Mouse (Mus musculus) R1 (cell line): ENCODE results near the gene Zfp511.

Source experiments
- DNase-seq: peaks from one replicate; pipeline ENCODE4 v3.0.0-alpha.2; 2018; ENCODE audit warnings: low read depth, low spot score

Zfp511 gene

DNA sequence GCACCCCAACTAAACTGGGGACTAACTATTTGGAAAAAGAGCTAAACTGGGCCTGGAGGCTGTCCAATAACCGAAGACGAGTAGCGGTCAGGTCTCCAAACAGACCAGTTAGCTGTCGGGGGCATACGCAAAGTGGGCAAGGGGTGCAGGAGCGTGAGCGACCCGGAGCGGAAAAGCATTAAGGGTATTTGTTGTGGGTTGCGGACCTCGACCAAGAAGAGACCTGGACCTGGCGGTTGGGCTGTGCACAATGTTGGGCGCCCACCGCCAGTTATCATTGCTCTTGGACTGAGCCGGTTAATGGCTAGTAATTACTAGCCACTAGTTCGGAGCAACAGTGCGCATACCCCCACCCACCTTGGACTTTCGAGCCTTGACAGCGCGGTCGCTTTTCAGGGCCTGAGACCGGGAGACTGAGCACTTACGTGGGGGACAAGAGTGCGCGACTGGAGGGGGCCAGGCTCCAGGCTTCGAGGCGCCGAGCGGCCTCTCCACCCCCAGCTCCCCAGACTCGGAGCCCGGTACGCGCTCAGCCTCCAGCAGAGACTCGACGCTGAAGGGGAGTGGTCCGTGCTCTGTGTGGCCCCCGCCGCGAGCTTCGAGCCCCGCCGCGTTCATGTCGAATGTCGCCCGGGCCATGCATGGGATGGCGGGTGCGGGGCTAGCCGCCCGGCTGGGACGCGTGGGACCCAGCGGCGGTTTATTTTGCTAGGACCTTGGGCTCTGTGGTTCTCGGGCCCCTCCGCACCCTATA, 12.3 kb downstream of the Zfp511 start, which contains the start of gene Msx3:
Gene Msx3, minus strand, starts transcription at position 729 of the 754 bp plus-strand sequence.
- DNase-seq, result no peak

DNA sequence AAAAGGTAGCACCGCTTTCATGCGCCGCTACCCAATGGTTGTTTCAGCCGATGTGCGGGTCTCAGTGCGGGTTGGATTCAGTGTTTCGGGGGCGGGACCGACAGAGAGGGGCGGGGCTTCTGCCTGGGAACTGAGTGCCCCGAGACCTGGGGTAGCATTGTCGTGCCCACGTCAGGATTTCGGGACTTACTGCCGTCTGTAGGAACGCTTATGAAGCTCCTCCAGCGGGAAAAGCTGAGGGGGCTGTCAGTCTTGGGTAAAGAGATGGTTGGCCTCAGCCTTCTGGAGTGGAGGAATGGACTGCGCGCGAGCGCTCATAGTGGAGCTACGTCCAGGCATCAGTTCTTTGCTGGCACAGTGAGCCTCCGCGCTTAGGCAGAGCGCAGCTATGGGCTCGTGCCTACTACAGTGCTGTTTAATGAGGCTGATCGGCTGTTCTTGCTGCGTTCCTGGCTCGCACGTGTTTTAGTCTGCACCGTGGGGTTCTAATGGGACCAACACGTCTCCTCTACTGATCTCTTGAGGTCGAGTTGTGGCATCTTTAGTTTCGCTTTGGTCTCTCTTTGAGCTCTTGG, 13.0 kb downstream of the Zfp511 start:
- DNase-seq, result peak; percentile 84

DNA sequence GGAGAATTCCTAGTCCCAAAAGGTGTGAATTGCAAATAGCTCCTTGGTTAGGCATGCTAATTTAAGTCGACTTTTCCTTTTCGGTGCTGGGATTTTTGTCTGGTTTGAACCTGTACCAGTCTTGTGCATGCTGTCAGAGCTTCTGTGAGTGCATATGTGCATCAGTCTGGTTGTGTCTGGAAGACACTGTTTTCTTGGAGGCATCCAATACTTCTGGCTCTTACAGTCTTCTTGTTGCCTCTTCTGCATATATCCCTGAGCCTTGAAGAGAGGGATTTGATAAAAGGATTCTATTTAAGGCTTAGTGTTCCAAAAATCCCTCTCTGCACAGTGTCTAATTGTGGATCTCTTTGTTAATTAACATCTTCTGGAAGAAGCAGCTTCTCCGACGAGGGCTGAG, 17.9 kb downstream of the Zfp511 start:
- no peak for DNase-seq

DNA sequence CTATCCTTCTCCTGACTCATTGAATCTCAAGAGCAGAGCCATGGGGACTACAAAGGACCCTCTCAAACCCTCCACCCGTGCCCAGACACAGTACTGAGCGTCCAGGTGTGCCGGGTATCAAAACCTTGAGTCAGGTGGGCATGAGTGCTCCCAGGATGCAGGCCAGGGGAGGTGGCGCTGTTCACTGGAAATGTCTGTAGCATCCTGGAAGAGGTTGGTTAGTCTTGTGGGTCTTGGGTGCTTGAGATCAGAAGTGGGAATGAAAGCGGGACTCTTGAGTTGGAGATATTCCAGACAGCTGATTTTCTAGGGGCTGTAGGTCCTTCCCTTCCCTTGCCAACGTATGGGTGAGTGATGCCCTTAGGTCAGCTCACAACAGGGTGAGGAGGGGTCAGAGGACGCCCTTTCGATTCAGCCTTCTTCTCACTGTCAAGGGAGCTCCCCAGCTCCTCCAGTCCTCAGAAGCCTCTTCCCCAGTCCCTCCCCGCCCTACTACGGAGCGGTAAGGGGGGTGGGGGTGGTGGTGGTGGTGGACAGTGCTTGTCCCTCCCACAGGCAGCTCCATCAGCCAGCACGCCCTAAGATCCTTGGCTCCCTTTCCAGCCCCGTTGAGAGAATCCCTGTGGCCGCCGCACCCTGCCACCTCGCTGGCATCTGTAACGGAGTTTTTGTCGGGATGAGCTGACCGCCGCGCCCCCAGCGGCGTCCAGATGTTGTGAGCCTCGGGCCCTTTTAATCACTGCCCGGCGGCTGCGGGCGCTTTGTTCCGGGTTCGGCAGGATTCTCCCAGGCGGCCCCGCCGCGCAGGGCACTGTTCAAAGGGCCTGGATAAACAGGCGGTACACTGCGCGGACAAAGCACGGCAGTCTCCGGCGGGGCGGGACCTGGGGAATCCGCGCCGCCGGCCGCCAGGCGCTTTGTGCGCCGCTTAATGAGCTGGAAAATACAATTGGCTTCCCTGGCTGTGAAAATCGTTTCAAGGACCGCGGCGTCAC, 21.5 kb downstream of the Zfp511 start:
- peak; percentile 64 for DNase-seq

DNA sequence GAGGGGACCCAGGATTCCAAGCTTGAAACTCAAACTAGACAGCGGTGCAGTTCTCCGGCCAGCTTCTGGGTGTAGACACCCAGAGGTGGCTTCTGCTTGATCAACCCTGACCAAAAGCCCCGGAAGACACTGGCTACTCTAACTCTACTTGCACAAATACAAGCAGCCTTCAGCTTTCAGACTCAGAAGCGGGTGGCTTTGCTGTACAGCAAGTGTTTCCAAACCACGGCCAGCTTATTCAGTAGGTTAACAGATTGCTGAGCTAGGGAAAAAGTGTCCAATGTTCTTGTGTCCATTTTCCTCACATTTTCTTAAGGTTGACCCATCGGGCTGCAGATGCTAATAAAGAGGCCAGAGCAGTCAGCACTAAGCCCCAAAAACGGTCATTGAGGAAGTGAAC, 22.3 kb downstream of the Zfp511 start:
- DNase-seq, result no peak

DNA sequence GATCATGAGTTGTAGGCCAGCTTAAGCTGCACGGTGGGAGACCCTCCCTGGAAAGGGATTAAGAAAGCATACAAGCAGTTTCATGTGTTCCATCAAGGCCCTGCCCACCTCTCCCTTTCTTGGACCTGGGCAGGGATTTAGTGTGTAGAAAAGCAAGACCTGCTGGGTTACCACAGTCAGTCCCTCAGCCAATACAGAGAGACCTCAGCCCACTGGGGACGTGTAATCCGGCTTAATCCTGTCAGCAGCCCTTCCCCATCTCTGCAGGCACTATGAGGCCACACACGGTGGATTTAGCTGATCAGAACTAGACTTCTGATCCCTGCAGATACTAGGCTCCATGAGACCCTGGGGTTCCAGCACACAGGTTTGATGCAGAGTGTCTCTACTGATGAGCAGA, 23.4 kb downstream of the Zfp511 start:
- DNase-seq, result no peak

DNA sequence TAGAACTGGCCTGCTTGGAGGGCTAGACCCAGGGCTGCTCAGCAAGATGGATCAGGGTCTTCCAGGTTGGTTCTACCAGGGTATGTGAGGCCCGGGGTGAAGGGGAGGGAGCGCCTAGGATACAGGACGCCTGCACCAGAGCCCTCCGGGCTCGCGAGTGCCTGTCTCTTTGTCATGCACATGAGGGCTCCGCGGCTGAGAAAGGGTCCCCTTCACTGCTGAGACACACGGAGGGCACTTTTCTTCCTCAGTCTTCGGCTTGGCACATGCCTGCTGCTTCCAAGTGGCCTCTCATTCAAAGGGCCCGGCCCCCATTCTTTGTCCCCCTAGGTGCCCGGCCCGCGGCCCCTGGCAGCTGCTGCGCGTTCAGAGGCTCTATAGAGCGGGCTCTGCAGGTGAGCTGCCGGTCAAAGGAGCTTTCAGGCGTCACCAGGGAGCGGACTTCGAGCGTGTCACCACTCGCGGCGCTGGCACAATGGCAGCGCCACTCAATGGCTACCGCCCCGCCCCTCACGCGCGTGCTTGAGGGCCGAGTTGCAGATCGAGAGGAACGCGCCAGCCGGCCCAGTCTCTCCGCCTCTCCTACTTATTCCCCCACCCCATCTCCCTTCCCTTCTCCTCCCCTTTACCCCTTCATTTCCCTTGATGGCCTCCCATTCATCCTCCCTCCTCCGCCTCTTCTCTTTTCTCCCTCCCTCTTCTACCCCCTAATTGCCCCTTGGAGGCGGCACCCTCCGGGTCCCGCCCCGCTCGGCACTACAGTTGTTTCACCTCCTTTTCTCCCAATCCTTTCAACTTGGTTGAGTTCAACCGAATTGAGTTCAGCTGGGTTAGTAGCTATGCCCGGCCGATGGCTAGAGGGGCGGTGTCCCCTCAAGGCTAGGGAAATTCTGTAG, 25.0 kb downstream of the Zfp511 start:
- peak; percentile 63 for DNase-seq

DNA sequence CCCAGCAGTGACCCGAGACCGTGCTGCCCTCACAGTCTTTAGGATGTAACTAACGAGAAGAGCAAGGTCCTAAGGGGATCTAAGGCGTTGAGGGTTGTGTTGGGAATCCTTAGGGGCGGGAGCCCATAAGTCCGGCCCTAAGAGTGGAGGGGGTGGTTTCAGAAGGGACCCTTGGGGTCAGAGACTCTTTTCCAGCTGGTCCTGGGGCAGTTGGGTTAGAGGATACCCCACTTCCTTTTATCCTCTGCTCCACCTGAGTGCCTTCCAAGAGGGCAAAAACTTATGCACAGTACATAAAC, 25.6 kb downstream of the Zfp511 start:
- DNase-seq, result no peak

DNA sequence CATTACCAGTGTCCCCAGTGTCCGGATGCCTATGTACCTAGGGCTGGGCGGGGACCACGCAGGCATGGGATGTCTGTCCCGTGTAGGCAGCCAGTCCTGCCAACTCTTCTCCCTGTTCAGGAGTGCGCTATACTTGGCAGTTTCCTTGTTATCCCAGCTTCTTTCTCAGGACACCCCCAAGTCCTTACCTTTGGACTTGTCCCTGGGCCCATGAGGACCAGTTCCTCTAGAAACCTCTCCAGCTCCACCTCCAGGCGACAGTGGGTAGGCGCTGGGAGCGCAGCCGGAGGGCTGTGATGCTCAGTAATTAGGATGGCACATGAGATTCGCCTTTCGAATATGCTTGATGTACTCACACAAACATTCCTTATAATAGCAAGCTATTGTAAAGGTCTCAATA, 26.1 kb downstream of the Zfp511 start:
- peak; percentile 49 for DNase-seq

DNA sequence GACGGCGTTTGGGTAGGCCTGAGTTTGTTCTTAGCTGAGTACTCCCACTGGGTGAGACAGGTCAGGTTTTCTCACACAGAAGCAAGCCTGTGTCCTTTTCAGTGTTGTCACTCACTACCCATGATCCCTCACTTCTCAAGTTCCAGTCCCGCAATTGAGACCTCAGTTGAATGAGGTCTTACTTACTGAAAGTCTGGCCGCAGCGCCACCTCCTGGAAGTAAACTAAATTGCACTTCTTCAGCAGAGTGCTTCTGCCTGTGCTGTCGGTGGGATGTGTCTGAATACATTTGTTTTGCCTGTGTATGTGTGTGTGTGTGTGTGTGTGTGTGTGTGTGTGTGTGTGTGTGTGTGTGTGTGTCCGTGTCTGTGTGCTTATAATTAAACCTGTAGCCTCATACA, 26.9 kb downstream of the Zfp511 start:
- peak; percentile 88 for DNase-seq

DNA sequence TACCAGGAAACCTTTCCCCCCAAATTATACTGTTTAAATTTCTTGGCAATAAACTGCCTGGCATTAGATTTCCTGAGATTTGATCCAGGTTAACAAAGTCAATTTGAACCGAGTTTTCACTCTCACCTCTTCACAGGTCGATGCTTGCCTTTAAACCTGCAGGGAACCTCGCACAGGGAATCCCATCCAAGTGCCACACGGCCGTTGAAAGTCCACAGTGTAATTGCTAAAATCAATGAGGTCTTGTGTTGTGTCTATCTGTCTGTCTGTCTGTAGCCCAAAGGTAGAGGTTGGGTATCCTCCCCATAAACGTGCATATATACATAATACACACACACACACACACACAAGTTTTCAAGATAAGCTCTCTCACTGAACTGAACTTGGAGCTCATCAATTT, 31.2 kb downstream of the Zfp511 start:
- no peak for DNase-seq

DNA sequence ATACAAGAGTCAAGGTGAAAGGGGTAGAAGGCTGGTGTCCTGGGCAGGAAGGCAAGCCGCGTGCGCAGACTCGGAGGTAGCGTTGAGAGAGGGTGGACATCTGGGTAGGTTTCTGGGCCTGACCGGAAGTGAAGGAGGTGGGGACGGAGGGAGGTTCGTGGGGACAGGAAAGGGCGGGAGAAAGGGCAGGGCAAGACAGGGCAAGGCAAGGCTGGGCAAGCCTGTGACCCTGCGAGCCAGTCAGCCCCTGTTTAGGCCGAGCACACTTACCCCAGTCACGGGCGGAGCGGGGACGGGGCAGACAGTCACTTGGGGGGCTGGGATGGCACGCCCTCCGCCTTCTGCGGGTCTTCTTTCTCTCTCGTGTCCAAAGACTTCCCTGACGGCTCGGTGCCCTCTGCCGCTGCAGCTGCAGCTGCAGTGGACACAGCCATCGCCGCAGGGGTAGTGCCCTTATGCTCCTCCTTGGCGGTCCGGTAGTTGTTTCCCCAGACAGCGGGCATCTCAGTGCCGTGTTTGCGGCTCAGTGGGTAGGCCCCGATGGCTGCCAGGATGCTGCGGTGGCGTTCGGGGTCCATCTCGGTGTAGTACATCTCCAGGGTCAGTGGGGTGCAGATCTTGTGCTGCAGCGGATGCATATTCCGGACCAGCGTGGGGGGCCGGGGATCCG, 34.0 kb downstream of the Zfp511 start:
- no peak for DNase-seq

DNA sequence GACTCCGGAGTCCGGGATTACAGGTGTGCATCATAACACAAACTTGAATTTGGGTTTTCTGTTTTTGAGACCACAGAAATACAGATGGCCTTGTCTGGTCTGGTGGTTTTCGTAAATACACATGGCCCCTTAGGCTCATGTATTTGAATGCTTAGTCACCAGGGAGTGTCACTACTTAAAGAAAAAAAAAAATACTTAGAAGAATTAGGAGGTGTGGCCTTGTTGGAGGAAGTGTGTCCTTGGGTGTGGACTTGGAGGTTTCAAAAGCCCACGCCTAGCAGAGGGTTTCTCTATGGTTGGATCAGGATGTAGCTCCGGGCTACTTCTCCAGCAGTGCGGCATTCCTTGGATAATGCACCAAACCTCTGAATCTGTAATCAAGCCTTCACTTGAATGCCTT, 41.5 kb downstream of the Zfp511 start:
- DNase-seq, result peak; percentile 65

DNA sequence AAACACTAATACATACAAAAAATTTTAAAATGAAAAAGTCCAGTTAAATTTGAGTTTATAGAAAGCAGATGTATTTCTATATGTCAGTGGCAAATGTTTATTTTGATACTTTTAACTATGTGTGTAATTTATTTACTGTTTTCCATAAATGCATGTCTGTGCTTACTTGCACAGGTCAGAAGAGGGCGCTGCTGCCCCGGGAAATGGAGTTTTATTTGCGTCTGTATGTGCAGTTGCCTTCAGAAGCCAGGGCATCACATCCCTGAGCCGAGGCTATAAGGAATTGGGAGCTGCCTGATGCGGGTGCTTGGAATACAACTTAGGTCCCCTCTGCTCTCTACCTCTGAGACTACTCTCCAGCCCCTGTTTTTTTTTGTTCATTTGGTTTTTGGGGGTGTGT, 42.5 kb downstream of the Zfp511 start:
- peak; percentile 82 for DNase-seq

DNA sequence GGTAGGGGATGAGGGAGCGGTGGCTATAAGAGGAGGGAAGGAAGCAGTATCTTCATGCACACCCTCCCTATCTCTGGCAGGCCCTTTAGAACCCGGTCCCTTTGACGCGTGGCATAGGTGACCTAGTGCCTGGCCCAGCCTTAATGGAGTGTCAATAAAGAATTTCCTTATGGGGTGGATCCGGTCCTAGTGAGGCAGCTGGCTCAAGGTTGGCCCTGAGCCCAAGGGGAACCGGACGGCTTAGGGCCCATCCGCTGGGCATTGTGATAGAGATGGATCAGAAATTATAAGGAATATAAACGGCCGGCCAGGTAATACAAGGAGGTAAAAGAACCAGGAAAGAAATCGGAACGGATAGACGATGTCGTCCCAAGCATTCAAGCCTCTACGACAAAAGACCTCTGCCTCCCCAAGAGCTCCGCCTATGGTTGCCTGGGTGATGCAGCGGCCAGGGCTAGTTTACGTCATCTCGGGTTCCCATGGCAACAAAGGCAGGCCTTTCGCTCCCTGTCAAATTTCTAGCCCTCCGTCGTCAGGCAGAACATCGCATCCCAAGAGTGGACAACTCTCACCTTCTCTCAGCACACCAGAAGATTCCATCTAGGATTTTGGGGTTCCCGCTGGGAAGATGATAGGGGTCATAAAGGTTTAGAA, 44.4 kb downstream of the Zfp511 start:
- peak; percentile 92 for DNase-seq

DNA sequence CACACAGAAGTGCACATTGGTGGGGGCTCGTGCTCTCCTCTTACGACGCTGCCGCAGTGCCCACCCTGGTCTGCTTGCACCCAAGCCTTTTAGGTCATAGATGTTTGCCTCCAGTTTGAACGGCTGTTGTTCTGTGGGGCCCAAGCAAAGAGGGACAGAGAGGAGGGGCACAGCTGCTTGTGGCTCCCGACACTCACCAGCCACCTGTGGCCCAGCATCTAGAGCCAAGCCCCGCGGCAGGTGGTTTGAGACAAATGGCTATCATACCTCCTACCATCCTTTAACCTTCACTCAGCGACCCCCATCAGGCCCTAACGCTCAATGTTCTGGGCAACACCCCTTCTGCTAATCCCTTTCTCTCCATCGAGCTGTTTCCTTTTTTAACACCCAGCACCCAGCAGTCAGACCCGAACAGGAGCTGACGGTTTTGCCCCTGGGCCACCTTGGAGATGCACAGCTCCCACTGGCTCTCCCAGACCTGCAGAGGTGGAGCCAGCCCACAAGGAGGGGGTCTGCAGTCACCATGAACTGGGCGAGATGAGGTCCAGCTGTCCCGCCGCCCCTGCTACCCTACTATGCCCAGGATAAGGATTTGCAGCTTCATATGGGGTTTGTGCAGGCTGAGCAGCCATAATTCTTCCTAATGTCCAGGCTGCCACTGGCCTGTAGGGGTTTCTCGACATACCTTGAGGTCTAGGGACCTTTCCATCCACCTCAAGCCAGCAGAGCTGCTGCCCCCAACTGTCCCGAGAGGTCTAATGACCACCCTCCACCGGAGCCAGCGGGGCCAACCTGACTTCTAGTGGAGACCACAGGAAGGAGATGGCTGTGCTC, 45.4 kb downstream of the Zfp511 start:
- DNase-seq, result no peak

DNA sequence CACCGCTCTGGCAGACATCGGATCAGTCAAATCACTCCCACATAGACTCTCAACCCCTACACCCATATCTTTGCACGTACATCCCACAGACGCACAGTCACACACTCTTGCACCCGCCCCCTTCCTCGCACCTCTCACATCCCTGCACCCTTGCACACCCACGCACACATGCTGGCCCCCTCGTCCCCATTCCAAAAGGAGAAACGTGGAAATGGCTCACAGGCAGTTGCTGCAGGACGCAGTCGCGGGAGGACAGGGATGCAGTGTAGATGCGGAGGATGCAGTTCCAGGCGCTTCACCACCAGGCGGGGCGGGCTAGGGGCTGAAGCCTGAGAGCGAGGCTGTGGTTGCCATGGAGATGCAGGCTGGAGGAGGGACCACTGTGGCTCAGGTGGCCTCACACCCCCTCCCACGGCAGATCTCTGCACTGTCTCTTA, 46.1 kb downstream of the Zfp511 start, which contains the start of gene Caly:
Gene Caly, minus strand, starts transcription at position 307 of the 437 bp plus-strand sequence.
- DNase-seq, result peak; percentile 91
